Mouse (Mus musculus): ENCODE data around the gene Colq.

Colq gene

DNA sequence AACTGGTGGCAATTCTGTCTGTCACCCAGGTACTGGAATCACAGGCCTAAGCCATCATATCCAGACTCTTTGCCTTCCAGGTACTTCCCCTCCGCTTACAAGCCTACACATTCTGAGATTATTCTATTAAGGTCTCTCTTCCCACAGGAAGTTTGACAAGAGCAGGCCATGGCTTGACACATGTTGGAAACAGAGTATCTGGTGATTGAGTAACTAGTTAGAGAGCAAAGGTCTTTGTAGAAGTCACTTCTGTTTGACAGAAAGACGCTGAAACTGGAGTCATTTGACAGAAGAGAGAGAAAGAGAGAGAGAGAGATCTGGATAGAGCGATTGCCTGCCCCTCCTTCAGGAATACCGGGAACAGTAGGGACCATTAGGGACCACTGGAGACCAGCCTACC lies 60.3 kb downstream of the Colq start:
- DNase-seq (ENCODE audit: extremely low read depth, low read depth, low spot score): no peak

DNA sequence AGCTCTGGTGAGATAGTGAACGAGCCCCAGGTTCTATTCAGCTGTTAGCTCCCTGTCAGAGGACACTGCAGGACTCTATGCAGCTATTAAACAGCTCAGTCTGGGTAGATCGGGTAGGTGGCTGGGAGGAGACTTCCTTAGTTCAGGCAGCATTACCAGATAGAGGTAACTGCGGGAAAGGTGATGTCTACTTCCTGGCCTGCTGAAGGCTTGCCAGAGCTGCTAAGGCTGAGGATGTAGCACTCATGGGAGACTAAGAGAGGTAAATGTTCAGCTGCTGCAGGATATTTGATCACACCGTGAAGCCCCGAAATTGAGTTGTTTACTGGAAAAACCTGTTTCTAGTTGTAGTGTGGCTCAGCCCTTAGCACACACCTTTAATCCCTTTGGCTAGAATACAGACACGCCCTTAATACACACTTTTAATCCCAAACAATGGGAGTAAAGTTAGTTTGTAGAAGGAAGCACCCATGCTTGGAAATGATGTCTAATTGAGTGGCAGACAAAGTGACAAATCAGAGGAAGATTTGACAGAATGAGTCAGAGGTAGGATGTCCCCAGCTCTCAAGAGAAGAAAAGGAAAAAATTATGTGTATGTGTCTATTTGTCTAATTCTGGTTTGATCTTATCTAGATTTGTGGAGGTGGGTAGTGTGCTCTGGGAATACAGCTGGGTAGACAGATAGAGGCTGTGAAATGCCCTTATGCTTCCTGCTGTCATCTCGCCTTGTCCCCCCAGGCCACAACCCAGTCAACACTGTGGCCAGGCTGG lies 65.9 kb downstream of the Colq start:
- no peak for DNase-seq (ENCODE audit: extremely low read depth, low read depth, low spot score)

- no peak for DNase-seq (ENCODE audit: extremely low read depth, low read depth, low spot score)
Observed at GRCm38 (mm10) chr14:31521318-31521717, 69.8 kb downstream of the Colq start.

GRCm38 (mm10) chr14:31519165-31519564 lies 72.0 kb downstream of the Colq start:
- no peak for DNase-seq (ENCODE audit: extremely low read depth, low read depth, low spot score)

- peak; percentile 40 for DNase-seq (ENCODE audit: extremely low read depth, low read depth, low spot score)
Observed at GRCm38 (mm10) chr14:31515895-31516294, 75.2 kb downstream of the Colq start.

DNA sequence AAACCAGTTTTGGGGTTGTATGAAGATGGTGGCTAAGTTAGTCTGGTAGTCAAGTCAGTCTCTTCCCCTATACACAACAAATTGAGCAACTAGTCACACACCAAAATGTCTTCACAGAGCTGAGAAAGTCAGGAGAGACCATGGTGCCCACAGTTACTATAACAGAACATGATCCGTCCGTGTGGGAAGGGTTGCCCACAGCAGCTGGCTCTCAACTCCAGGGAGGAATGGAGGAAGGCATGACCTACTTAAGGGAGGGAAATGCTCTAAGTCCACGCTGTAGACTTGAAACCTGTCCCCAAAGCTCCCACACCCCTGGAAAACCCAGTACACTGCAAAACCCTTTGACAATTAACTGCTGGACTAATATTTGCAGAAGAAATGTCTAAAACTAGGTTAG lies 80.8 kb downstream of the Colq start:
- no peak for DNase-seq (ENCODE audit: extremely low read depth, low read depth, low spot score)

DNA sequence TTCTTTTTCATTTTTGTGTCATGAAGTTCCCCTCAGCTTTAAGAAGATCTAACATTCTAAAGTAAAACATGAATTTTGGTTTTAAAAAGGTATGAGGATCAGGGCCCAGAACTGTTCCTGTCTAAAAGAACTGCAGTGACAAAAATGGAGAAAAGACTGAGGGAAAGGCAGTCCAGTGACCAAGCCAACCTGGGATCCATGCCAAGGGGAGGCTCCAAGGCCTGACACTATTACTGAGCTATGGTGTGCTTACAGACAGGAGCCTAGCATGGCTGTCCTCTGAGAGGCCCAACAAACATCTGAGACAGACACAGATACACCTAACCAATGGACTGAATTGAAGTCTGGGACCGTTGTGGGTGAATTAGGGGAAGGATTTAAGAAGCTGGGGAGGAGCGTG lies 81.2 kb downstream of the Colq start:
- DNase-seq (ENCODE audit: extremely low read depth, low read depth, low spot score): no peak

DNA sequence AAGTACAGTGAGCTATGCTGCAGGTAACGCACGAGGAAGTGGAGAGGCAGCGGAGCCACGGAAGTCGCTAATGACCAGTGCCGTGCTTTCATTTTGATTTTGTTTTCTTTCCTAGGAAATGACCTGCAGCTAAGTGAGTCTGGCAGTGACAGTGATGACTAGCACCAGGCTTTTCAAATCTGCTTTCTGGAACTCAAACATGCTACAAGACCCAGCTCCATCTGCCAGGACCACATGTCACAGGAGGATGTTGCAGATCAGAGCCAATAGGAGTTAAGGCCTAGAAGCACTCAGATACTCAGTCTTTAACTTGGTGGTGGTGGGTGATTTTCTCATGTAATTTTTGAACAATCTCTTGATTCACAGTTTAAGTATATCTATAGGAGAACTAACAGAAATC lies 84.7 kb downstream of the Colq start:
- no peak for DNase-seq (ENCODE audit: extremely low read depth, low read depth, low spot score)

DNA sequence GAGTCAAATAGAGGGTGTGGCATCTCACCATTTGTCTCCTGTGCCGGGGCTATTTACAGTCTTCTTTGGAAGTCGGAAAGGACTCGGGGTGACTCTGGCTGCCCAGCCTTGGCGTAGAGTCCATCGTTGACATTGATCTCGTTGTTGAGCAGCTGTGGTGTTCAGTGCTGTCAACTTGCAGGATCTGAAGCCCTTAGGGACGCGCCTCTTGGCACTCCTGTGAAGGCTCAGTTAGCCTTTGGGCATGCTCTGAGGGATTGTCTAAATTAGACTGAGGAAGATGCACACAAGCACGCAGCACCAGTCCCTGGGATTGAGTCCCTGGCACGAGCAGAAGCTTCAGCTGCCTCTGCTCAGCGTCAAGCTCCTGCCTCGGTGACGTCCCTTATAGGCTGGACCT lies 87.7 kb downstream of the Colq start:
- DNase-seq (ENCODE audit: extremely low read depth, low read depth, low spot score): no peak

- no peak for DNase-seq (ENCODE audit: extremely low read depth, low read depth, low spot score)
Observed at GRCm38 (mm10) chr14:31499526-31499925, 91.6 kb downstream of the Colq start.

GRCm38 (mm10) chr14:31496241-31496646 lies 94.9 kb downstream of the Colq start:
- DNase-seq (ENCODE audit: extremely low read depth, low read depth, low spot score): no peak

DNA sequence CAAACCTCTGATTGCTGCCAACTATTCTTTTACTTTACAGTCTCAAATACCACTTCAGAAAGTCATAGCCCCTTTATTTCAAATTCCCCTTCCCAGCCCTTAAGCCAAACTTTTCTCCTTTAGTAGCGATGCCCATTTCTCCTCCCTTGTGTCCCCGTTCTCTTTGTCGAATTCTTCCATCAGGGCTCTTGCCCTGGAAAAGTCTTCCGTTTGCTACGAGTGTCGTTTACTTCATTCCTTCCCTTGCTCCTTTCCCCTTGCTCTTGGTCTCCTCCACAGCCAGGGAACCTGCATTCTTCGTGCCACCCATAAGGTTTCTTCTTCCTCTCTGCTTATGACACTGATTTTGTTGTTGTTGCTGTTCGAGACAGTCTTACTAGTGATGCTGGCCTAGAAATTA lies 95.6 kb downstream of the Colq start:
- DNase-seq (ENCODE audit: extremely low read depth, low read depth, low spot score): no peak

- no peak for DNase-seq (ENCODE audit: extremely low read depth, low read depth, low spot score)
Observed at GRCm38 (mm10) chr14:31494975-31495455, 96.1 kb downstream of the Colq start, which contains the start of gene Mettl6. Gene Mettl6 (minus strand): TSS chr14:31495040.

DNA sequence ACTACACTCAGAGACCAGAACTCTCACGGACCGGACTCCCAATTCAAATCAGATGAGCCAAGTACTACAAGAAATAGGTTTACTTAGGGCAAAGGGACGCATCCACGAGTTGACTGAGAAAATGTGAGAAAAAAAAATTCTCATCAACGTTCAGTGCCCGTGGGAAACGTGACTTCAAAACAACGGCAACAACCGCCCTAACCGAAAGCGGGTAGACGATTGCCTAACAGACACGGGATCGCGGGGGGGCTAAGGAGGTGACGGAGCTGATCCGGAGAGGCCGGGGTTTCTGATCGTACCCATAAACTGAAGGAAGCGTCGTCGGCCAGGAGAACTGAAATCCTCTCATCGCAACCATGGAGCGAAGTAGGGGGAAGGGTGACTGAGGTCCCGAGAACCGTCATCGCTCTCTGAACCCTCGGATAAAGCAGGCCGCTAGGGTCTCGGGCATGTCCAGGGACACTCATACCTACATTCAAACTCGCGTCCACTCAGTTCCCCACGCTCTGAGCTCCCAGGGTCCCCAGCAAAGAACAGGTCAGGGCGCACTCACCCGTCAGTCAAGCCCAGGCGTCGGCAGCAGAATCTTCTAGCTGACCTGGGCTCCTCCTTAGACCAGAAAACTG lies 96.7 kb downstream of the Colq start, which contains the start of gene Eaf1:
TSS of gene Eaf1 (plus strand) at position 51 of the 626 bp plus-strand sequence.
- DNase-seq (ENCODE audit: extremely low read depth, low read depth, low spot score): no peak

- no peak for DNase-seq (ENCODE audit: extremely low read depth, low read depth, low spot score)
Observed at GRCm38 (mm10) chr14:31493901-31494300, 97.2 kb downstream of the Colq start.

DNA sequence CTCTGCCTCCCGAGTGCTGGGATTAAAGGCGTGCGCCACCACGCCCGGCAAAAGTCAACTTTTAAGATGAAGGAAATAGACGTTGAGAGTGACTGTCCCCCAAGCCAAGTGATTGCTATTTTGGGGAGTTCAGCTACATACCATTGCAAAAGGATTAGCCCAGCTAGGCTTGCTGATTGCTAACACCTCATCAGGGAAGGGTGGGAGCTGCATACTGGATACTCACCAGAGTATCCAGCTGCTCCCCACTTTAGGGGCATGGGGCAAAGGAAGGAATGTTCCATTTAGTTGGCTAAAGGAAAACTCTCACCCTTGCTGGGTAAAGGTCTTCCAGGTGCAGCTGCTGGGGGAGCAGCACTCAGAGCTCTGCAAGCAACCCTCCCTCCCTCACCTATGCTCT lies 103.1 kb downstream of the Colq start:
- no peak for DNase-seq (ENCODE audit: extremely low read depth, low read depth, low spot score)

- no peak for DNase-seq (ENCODE audit: extremely low read depth, low read depth, low spot score)
Observed at GRCm38 (mm10) chr14:31486465-31486864, 104.7 kb downstream of the Colq start.

DNA sequence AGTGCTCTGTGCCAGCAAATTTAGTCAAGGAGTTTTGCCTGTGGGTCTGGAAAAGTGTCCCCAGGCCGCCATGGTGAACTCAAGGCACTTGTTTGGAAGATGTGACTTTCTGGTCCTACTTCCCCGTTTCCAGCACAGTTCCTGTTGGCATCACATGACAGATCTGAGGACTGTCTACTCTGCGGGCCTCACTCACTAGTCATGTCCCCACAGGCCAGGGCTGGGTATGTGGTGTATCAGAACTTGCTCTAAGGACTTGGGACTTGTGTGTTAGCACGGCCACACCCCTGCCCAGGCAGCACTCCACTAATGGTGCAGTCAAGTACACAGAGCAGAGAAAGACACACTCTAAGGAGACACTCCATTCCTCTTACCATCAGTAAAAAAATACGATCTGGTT lies 108.7 kb downstream of the Colq start:
- no peak for DNase-seq (ENCODE audit: extremely low read depth, low read depth, low spot score)

DNA sequence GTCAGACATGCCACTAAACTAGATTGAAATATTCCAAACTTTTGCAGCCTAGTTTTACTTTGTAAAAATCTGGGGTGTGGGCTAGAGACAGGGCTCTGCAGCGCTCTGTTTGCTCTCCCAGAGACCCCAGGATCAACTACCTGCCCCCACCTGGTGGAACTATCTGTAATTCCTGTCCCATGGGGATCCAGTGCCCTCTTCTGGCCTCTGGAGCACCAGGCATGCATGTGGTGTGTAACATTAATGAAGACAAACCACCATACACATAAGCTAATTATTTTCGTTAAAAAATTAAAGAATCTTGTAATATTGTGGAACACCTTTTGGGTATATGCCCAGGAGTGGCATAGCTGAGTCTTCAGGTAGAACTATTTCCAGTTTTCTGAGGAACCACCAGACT lies 117.8 kb downstream of the Colq start:
- DNase-seq (ENCODE audit: extremely low read depth, low read depth, low spot score): no peak

Measured in fat pad, adult 2 months (tissue).